Mouse (Mus musculus) erythroblast, embryonic 14.5 days (primary cell): ENCODE results near the gene Lrrc41.

Experiments used
- GATA1 ChIP-seq: IDR thresholded peaks from 2 replicates; pipeline ENCODE4 v1.6.1; 2012; ENCODE audit warnings: low read length, inconsistent platforms, mixed read lengths
- TAL1 ChIP-seq: IDR thresholded peaks from 3 replicates; pipeline ENCODE4 v1.6.1; 2012; ENCODE audit warnings: low read length, inconsistent platforms, mixed read lengths

GRCm38 (mm10) chr4:116049211-116049610 lies 25.9 kb upstream of the Lrrc41 start:
- TF ChIP-seq GATA1 = no peak
- no peak for TF ChIP-seq TAL1
